Mouse (Mus musculus): Measurements from ENCODE around the gene Ric8a.

DNA sequence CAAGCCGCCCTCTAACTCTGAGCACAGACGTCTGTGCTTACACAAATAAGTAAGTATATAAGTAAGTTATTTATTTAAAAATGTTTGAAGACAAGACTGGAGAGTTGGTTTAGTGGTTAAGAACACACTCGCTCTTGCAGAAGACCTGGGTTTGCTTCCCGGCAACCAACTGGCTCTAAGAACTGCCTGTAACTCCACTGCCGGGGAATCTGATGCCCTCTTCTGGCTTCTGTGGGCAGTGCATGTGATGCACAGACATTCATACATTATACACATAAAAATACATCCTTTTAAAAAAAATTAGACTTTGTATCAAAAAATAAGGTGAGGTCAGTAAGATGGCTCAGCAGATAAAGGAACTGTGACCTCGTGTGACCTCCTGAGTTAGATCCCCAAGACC is 46.3 kb upstream of the Ric8a start:
- no peak for TF ChIP-seq MYOG (IDR thresholded peaks at IDR 0.05; ENCODE audit: control insufficient read depth, extremely low read depth, insufficient read length)
- no peak for TF ChIP-seq CTCF (IDR thresholded peaks at IDR 0.05; ENCODE audit: control insufficient read depth, insufficient read depth, insufficient read length)
- no peak for TF ChIP-seq USF1 (IDR thresholded peaks at IDR 0.05; ENCODE audit: low read depth)
- TF ChIP-seq MAX (IDR thresholded peaks at IDR 0.05) = no peak
